Mouse (Mus musculus) embryonic facial prominence, embryonic 11.5 days (tissue): ENCODE data around the gene Glra1. TPM values are rescaled to one million over a fixed set of nuclear protein-coding genes. Genes with fewer than 3 reads are reported as not detected.

Experiments
- ATAC-seq: fragments of 200-750 bp; cut with Nextera tagmentation; replicated peaks from 2 replicates; pipeline ENCODE4 v1.8.0; 2017; ENCODE audit warnings: low read depth; ENCODE audit not compliant: insufficient number of reproducible peaks, low FRiP score, low TSS enrichment
- DNase-seq: peaks from one replicate; pipeline ENCODE4 v3.0.0-alpha.2; 2015; ENCODE audit warnings: low spot score
- H3K27ac ChIP-seq: fragments of 300-500 bp; sonication (generic); replicated peaks from 2 replicates; pipeline ENCODE4 v1.5.1; 2014; ENCODE audit warnings: mild to moderate bottlenecking, low read depth, low read length, control low read depth
- H3K27me3 ChIP-seq: fragments of 300-500 bp; sonication (generic); 2 replicates; pipeline ENCODE4 v1.6.1; 2014; ENCODE audit warnings: mild to moderate bottlenecking, low read length, moderate library complexity, mixed read lengths; ENCODE audit not compliant: control insufficient read depth, insufficient read depth
- H3K36me3 ChIP-seq: fragments of 300-500 bp; sonication (generic); replicated peaks from 2 replicates; pipeline ENCODE4 v1.6.1; 2014; ENCODE audit warnings: low read depth, mild to moderate bottlenecking, low read length, moderate library complexity, mixed read lengths; ENCODE audit not compliant: control insufficient read depth, insufficient read depth
- H3K4me1 ChIP-seq: fragments of 300-500 bp; sonication (generic); 2 replicates; pipeline ENCODE4 v1.6.1; 2014; ENCODE audit warnings: low read length, mixed read lengths; ENCODE audit not compliant: control insufficient read depth, insufficient read depth
- H3K4me2 ChIP-seq: fragments of 300-500 bp; sonication (generic); 2 replicates; pipeline ENCODE4 v1.6.1; 2014; ENCODE audit warnings: low read depth, mild to moderate bottlenecking, control low read depth, low read length, moderate library complexity
- H3K4me3 ChIP-seq: fragments of 300-500 bp; sonication (generic); 2 replicates; pipeline ENCODE4 v1.5.1; 2014; ENCODE audit warnings: low read depth, low read length, control low read depth
- H3K9ac ChIP-seq: fragments of 300-500 bp; sonication (generic); replicated peaks from 2 replicates; pipeline ENCODE4 v1.6.1; 2014; ENCODE audit warnings: mild to moderate bottlenecking, control low read depth, low read length
- H3K9me3 ChIP-seq: fragments of 300-500 bp; sonication (generic); replicated peaks from 2 replicates; pipeline ENCODE4 v1.6.1; 2016; ENCODE audit warnings: mild to moderate bottlenecking, low read length, inconsistent platforms, mixed read lengths; ENCODE audit not compliant: control insufficient read depth
- WGBS: fragments of 180-500 bp; shearing (Covaris S2); extraction: QIAGEN DNeasy Blood & Tissue Kit; methylation state at CpG from one replicate; pipeline ENCODE4 v1.1.7; 2014; 5-methylcytosine and 5-hydroxymethylcytosine counted together
- polyA plus RNA-seq: library from polyadenylated mRNA; unstranded; fragments of >200 nt; fragmentation: Nextera tagmentation; extraction: Ambion mirVana; gene quantifications from 2 replicates; pipeline ENCODE4 v1.2.1, GENCODE M21; 2014

The Glra1 gene
- polyA plus RNA-seq, 1 experiment from 2014 or later: 0.28 TPM

DNA sequence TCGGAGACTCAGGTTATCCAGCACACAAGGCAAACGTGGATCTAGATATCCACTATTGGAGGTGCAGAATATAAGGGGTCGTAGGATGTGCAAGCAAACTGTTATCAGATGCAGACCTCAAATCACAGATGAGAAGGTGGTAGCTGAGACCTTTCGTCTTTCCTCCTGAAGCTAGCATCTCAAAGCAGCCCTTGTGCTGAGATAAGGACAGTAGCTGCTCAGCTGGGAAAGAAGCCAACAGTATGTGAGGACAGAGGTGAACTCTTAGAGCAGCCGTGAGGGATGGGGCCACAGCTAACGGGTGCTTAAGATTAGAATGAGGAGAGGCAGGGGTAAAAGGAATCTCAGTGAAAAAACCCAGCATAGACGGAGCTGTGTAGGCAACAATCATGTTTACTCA, 65.9 kb downstream of the Glra1 start:
- WGBS: 74% methylated on average over 7 of the region's 7 CpGs
- ATAC-seq (no peak), DNase-seq (no peak)
- Histone ChIP-seq H3K4me1 (no peaks in the 10 kb centered on the region), H3K9me3 (no peaks in the 10 kb centered on the region), H3K9ac (no peak overlapping the region), H3K4me2 (no peak overlapping the region), H3K27ac (no peak overlapping the region), H3K27me3 (no peaks in the 10 kb centered on the region), H3K4me3 (no peak overlapping the region), H3K36me3 (no peaks in the 10 kb centered on the region)

DNA sequence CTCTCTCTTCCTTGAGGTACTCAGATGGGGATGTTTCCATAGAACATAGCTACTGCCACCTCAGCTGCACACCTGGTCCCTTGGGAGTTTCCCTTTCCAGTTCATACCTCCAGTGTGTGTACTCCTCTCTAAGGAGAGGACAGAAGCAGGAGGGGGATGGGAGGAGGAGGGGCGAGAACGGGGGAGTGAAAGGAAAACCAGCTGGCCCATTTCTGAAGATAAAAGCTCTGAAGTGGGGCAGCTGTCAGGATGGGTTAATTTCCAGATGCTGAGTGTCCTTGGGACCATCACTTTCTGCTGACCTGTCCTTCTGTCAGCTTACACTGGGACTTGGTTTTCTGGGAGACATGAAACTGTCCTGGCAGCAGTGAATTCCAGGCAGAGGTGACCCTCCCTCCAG, 73.2 kb downstream of the Glra1 start:
- no peaks in the 10 kb centered on the region for H3K4me1 ChIP-seq
- no peaks in the 10 kb centered on the region for H3K36me3 ChIP-seq
- no peak overlapping the region for H3K4me2 ChIP-seq
- no peak overlapping the region for H3K9ac ChIP-seq
- WGBS: 65% methylated on average over 2 of the region's 2 CpGs
- ATAC-seq: no peak
- H3K27me3 ChIP-seq: no peaks in the 10 kb centered on the region
- DNase-seq: no peak
- no peak overlapping the region for H3K4me3 ChIP-seq
- H3K27ac ChIP-seq: no peak overlapping the region
- H3K9me3 ChIP-seq: no peaks in the 10 kb centered on the region

- Histone ChIP-seq H3K4me3 (no peak overlapping the region), H3K27ac (no peak overlapping the region), H3K9ac (no peak overlapping the region), H3K9me3 (no peaks in the 10 kb centered on the region), H3K4me1 (no peaks in the 10 kb centered on the region), H3K36me3 (no peaks in the 10 kb centered on the region), H3K27me3 (no peaks in the 10 kb centered on the region), H3K4me2 (no peak overlapping the region)
- ATAC-seq (no peak), DNase-seq (no peak)
- 78% methylated on average over 5 of the region's 5 CpGs for WGBS
These were observed 74.6 kb downstream of the Glra1 start for GRCm38 (mm10) chr11:55533378-55533777.

- Histone ChIP-seq H3K9me3 (no peaks in the 10 kb centered on the region), H3K4me1 (no peaks in the 10 kb centered on the region), H3K36me3 (no peaks in the 10 kb centered on the region), H3K4me2 (no peak overlapping the region), H3K4me3 (no peak overlapping the region), H3K27me3 (no peaks in the 10 kb centered on the region), H3K27ac (no peak overlapping the region), H3K9ac (no peak overlapping the region)
- DNase-seq (no peak), ATAC-seq (no peak)
- WGBS: 86% methylated on average over 7 of the region's 7 CpGs
These were observed 77.3 kb downstream of the Glra1 start for GRCm38 (mm10) chr11:55530741-55531140.

GRCm38 (mm10) chr11:55518806-55519674, 89.0 kb downstream of the Glra1 start:
- DNase-seq (peak; percentile 87), ATAC-seq (peak; percentile 63; the same call in 1 of the 2 replicates)
- Histone ChIP-seq H3K4me3 (no peak overlapping the region), H3K36me3 (no peaks in the 10 kb centered on the region), H3K27ac (no peak overlapping the region), H3K9ac (no peak overlapping the region), H3K27me3 (no peaks in the 10 kb centered on the region; the same call in 1 of the 2 replicates), H3K4me2 (no peak overlapping the region), H3K9me3 (no peaks in the 10 kb centered on the region), H3K4me1 (no peaks in the 10 kb centered on the region)
- WGBS: 6% methylated on average over 9 of the region's 9 CpGs

DNA sequence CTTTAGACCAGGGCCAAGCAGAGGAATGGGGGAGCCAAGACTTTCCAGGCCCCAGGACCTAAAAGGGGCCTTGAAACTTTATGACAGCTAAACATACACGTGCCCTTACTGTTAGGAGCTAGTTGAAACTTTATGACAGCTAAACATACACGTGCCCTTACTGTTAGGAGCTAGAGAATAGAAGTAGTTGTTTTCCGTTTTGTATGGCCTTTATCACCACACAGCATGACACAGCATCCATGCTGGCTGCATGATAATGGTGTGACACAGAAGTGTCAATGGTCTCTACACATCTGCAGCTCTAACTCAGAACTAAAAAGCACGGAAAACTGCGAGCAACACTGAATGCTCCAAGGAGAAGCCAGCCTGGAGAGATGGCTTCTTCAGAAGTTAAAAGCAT, 90.3 kb downstream of the Glra1 start:
- no peak overlapping the region for H3K27ac ChIP-seq
- 76% methylated on average over 5 of the region's 5 CpGs for WGBS
- ATAC-seq: no peak

DNA sequence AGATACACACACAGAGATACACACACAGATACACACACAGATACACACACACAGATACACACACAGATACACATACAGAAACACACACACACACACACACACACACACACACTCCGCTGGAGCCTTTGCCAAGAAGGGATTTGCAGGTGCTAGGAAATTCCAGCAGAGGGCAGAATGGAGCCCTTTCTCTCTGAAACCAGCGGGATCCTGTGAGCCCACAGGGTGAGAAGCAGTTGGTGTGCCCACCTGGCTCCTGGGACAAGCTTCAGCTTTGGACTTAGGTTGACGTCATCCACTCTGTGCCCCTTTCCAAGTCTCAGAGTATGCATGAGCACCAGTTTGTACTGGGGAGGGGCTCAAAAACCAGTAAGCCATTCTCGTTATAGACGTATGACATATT, 96.6 kb downstream of the Glra1 start:
- Histone ChIP-seq H3K36me3 (no peaks in the 10 kb centered on the region), H3K4me3 (no peak overlapping the region), H3K4me2 (no peak overlapping the region), H3K9me3 (no peaks in the 10 kb centered on the region), H3K4me1 (no peaks in the 10 kb centered on the region), H3K9ac (no peak overlapping the region), H3K27ac (no peak overlapping the region), H3K27me3 (no peaks in the 10 kb centered on the region)
- 65% methylated on average over 5 of the region's 5 CpGs for WGBS
- peak; percentile 49 for DNase-seq
- no peak for ATAC-seq

More for the DNA sequence above, 90.3 kb downstream of the Glra1 start:
- Histone ChIP-seq H3K27me3 (no peaks in the 10 kb centered on the region; the same call in 1 of the 2 replicates), H3K9me3 (no peaks in the 10 kb centered on the region), H3K4me3 (no peak overlapping the region), H3K36me3 (no peaks in the 10 kb centered on the region), H3K4me2 (no peak overlapping the region), H3K9ac (no peak overlapping the region), H3K4me1 (no peaks in the 10 kb centered on the region)
- DNase-seq: no peak

DNA sequence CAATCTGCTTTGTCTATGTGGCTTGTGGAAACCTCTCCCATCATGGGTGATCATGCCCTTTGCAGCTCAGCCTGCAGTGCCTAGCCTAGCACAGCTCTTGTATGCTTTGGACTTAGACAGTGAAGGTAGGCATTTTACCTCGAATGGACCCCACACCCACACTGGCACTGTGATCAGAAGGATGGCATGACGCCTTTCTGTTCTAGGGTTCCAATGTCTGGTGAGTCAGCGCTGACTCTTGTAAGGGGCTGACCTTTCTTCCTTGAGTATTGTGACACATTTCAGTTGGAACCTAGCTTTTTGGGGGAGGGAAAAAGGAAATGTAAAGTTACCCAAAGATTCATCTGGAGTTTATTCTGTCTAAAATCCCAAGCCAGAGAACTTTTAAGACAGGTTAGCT, 102.5 kb downstream of the Glra1 start:
- H3K9ac ChIP-seq: no peak overlapping the region
- H3K4me2 ChIP-seq: no peak overlapping the region
- ATAC-seq: no peak
- no peak overlapping the region for H3K27ac ChIP-seq
- H3K27me3 ChIP-seq: no peaks in the 10 kb centered on the region
- no peaks in the 10 kb centered on the region for H3K9me3 ChIP-seq
- no peaks in the 10 kb centered on the region for H3K4me1 ChIP-seq
- no peak overlapping the region for H3K4me3 ChIP-seq
- no peak for DNase-seq
- 85% methylated on average over 3 of the region's 3 CpGs for WGBS
- no peaks in the 10 kb centered on the region for H3K36me3 ChIP-seq
